Mouse (Mus musculus) B cell, adult 62 days (primary cell): ENCODE data around the gene Gm15446. TPM values are rescaled to one million over a fixed set of nuclear protein-coding genes. Genes with fewer than 3 reads are reported as not detected.

Experiments used
- total RNA-seq: library from RNA; stranded (reverse); gene quantifications from 4 replicates; pipeline ENCODE4 v1.2.4, GENCODE M21; 2023

The Gm15446 gene
- 27.6 to 32.5 TPM (median 30.9 TPM) in 4 replicates for total RNA-seq

DNA sequence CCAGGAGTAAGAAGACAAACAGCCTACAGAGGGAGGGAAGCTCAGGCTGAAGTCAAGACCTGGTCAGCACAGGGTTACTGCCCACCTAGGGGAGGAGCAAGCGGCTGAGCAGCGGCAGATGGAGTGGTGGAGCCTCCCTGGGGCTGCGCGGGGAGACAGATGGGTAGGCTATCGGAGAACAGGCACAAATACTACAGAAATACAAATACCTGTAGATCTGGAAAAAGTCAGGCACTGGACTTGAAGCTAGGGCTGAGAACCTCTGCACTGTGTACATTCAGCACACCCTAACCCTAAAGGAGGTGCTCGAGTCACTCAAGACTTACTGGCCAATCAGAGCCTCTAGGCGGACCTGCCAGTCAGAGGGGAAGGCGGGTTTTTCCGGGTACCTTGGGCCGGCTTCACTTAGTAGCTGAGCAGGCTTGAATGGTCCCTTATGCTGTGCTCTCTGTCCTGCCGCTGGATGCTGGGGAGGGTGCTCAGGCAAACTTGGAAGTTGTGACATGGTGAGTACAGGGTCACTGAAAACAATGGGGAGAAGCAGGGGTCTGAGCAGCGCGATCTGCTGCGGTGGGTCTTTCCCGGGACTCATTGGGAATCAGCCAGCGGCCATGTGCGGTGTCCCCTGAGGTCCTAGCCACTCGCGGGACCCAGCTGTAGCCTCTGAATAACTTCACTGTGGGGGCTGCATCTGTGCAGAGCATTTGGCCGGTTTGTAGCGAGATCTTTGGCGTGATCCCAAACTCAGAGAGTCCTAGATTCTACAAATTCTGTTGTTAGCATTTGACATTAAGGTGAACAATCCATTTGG is at the start of gene Gm15446:
Gene Gm15446 (plus strand): TSS at position 140 of the 811 bp plus-strand sequence.

Other genes starting within 250 kb of the Gm15446 start
- gene 5430403G16Rik, start 232.4 kb upstream of the Gm15446 start, total RNA-seq = 3.1 to 4.0 TPM (median 3.6 TPM) in 4 replicates
- gene 4930522L14Rik, start 171.5 kb upstream of the Gm15446 start, total RNA-seq = 11.2 to 16.0 TPM (median 13.5 TPM) in 4 replicates
- gene Zfp932, start 73.1 kb downstream of the Gm15446 start, total RNA-seq = 33.6 to 50.3 TPM (median 47.2 TPM) in 4 replicates
- 8.8 to 18.2 TPM (median 14.0 TPM) in 4 replicates for gene Gm17655, start 149.1 kb downstream of the Gm15446 start, total RNA-seq
- 0.43 to 2.3 TPM (median 0.62 TPM) in 4 replicates for gene Gm35315, start 171.0 kb downstream of the Gm15446 start, total RNA-seq
- gene Plcxd1, start 176.6 kb downstream of the Gm15446 start, total RNA-seq = 2.0 to 3.4 TPM (median 2.6 TPM) in 4 replicates
- gene Gtpbp6, start 184.8 kb downstream of the Gm15446 start, total RNA-seq = 124 to 140 TPM (median 133 TPM) in 4 replicates
- 8.0 to 10.5 TPM (median 8.5 TPM) in 4 replicates for gene Zfp605, start 186.7 kb downstream of the Gm15446 start, total RNA-seq
- gene Chfr, start 212.4 kb downstream of the Gm15446 start, total RNA-seq = 86.1 to 101 TPM (median 93.2 TPM) in 4 replicates